Mouse (Mus musculus): Measurements from ENCODE around the gene Vmn1r22.
"Not testable (repeated sequence)": the region's sequence is repeated elsewhere in the genome, so short reads cannot be mapped to it uniquely, and the experiment has no call there.

The Vmn1r22 gene

DNA sequence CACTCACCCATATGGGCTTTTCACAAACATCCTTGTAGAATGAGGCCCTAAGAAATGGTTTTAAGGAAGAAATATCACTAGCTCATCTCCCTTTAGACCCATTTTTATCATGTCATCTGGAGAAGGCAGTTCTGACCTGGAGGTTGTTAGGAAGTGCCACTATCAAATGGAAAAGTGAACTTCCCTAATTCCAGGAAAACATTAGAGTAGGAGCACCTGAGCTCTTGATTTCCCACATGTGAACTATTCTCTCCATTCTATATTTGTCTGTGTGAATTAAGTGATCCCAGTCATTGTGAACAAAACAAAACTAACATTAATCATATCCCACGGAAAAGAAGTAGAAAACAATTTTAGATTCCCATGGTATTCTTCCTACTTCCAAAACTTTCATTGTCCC is at the start of gene Vmn1r22:
Gene Vmn1r22 (minus strand): TSS at position 101 of the 400 bp plus-strand sequence.
- no peak for DNase-seq (ENCODE audit: low spot score)

DNA sequence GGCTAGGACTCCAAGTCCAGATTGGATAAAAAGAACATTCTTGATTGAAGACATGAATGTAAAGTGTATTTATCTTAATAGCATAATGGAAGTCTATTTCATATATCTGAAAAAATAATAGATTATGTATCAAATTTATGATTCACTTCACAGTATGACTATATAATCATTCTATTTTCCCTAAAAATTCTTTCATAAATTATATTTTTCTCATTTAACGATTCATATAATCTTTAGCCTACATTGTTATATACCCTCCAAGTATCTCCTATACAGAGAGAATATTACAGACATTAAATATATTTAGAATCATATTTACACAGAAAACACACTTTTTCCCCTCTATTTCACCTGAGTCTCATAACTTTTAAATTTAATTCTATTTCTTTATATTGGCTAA is 18.9 kb upstream of the Vmn1r22 start, which contains the start of gene Vmn1r23:
Gene Vmn1r23 (minus strand): TSS at position 101 of the 400 bp plus-strand sequence.
- no peak for DNase-seq (ENCODE audit: low spot score)

DNA sequence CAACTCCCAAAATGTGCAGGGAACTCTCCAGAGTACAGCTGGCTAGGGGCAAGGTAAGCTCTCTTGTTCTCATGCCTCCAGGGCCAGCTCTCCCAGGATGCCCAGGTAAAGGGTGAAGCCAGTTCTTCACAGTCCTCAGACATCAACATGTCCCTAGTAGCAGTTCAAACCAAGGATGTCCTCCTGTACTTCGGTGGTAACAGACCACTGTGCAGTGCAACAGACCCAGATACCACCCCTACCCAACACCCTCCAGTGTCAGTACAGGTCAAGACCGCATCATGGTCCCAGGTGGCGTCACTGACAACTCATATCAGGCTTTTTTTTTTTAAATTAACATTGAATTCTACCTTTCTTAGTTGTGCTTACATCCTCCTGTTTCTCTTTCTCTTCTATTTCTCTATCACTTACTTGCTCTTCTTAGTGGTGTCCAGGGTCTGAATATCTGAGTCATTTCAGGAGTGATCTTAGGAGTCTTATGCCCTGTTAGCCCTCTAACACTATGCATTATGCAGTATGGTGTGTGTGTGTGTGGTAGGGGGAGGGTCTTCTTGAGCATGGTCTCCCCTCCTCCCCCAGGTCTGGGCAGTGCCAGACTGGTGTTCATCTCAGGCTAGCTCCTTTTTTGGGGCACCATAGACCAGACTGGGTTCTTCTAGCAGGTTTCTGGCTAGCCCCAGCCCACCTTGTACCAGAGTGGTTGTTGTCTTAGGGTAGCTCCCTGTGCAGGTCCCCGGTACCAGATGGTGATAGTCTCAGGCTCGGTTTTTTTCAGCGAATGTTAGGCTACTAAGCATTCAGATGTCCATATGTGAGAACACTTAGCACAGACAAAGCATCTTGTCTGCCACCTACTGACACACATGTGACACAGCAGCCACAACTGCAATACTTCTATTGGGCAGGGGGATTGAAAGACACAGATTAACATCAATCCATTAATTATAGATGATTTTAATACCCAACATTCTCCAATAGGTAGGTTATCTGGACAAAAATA is 48.5 kb downstream of the Vmn1r22 start:
- peak; percentile 34 for DNase-seq (ENCODE audit: low spot score)

DNA sequence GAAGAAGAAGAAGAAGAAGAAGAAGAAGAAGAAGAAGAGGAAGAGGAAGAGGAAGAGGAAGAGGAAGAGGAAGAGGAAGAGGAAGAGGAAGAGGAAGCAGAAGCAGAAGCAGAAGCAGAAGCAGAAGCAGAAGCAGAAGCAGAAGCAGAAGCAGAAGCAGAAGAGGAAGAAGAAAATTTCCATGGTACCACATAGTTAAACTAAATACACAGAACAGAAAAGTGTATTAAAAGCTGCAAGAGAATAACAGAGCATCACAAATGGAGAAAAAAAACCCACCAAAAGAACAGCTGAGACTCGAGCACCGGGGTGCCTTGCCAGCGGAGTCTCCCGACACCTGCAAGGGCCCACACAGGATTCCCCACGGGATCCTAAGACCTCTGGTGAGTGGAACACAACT is 56.7 kb downstream of the Vmn1r22 start:
- not testable (repeated sequence) for DNase-seq (ENCODE audit: low spot score)

DNA sequence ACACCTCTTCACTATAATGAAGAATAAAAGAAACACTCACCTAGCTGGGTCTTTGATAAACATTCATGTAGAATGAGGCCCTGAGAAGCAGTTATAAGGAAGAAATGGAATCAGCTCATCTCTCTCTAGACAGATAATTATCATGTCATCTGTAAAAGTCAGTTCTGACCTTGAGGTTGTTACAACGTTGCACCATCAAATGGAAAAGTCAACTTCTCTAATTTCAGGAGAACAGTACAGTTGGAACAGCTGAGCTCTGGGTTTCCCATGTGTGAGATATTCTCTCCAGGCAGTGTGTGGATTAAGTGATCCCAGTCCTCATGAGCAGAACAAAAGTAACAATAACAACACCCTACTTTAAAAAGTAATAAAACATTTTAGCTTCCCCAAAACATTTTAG is 57.5 kb downstream of the Vmn1r22 start, which contains the start of gene Vmn1r21:
Gene Vmn1r21 (minus strand): TSS at position 58 of the 400 bp plus-strand sequence.
- DNase-seq (ENCODE audit: low spot score), result no peak

All from testis, postnatal 10 days (tissue).